Mouse (Mus musculus) gonadal fat pad, adult 2 months (tissue): ENCODE measurements around the gene Immp2l. TPM values are rescaled to one million over a fixed set of nuclear protein-coding genes. Genes with fewer than 3 reads are reported as not detected.

Source experiments
- DNase-seq: peaks from one replicate; pipeline ENCODE4 v3.0.0-alpha.2; 2012; ENCODE audit warnings: low read depth
- polyA plus RNA-seq: library from polyadenylated mRNA; depleted of rRNA; stranded (reverse); fragments of >200 nt; gene quantifications from 2 replicates; pipeline ENCODE4 v1.2.3, GENCODE M21; 2012

Immp2l gene
- polyA plus RNA-seq, 1 experiment = 8.4 TPM

- DNase-seq = no peak
These were observed 291.0 kb downstream of the Immp2l start for GRCm38 (mm10) chr12:41314811-41315461.

DNA sequence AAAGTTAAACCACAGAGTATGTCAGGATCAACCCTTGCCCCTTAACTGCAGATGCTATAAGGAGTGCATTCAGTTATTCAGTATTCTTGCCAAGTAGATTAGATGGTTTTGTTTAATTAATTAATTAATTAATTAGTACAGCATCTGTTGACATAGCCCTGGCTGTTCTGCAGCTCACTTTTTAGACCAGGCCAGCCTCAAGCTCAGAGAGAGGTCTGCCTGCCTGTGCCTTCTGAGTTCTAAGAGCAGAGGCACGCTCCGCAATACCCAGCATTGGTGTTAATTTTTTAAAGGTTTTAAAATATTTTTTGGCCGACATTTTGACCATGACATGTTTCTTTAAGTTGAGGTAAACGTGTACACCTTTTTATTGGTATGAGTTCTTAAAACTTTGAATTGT, 292.0 kb downstream of the Immp2l start:
- DNase-seq = no peak

DNA sequence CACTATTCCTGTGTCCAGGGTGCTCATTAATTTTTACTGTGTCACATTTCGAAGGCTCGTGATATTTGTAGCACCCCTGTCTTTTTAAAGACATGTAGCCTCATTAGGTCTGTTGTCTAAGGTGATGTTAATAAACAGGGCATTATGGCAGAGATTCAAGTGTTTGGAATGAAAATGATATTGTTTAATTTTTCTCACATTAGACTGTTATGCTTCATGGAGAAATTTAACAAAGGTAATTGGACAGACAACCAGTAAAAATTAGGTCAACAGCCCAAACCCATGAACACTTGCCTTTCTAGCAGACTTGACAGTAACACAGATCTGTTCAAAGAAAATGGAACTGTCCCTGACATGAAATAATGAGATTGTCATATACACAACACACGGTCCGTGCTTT, 292.5 kb downstream of the Immp2l start:
- no peak for DNase-seq

DNA sequence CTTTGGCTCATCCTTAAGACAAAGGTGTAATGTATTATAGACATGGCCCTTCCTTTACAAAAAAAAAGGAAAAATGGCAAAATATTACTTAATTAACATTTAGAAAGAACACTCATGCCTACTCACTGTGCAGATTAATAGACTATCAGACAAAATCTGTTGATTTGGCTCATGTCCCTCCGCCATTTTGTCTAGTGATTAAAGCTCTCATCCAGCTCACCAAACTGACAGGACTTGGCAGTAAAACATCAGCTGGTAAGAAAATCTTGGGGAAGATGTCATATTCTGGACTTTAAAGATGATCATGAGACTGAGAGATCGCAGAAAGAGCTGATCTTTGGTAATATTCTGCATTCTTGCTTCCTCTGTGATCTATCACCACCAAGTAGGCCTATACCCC, 293.5 kb downstream of the Immp2l start:
- DNase-seq = no peak

GRCm38 (mm10) chr12:41322018-41322417, 298.1 kb downstream of the Immp2l start:
- DNase-seq = no peak

DNA sequence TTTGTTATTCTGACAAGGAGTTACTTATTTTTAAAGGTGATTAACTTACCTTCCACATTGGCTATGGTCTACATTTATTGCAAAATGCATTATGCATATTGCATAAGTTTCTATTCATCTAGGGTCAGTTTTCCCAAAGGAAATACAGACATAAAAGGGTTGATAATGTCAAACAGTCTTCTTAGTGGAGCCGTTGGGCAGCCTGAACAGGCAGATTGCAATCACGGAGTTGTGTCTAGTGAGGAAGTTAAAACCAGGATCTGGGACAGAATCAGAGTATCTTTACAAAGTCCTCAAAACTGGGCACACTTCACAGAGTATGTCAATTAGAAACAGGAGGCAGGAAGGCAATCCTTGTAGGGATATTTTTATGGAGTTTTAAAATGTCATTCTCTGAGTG, 300.5 kb downstream of the Immp2l start:
- no peak for DNase-seq

GRCm38 (mm10) chr12:41325756-41326155, 301.9 kb downstream of the Immp2l start:
- DNase-seq = no peak

DNA sequence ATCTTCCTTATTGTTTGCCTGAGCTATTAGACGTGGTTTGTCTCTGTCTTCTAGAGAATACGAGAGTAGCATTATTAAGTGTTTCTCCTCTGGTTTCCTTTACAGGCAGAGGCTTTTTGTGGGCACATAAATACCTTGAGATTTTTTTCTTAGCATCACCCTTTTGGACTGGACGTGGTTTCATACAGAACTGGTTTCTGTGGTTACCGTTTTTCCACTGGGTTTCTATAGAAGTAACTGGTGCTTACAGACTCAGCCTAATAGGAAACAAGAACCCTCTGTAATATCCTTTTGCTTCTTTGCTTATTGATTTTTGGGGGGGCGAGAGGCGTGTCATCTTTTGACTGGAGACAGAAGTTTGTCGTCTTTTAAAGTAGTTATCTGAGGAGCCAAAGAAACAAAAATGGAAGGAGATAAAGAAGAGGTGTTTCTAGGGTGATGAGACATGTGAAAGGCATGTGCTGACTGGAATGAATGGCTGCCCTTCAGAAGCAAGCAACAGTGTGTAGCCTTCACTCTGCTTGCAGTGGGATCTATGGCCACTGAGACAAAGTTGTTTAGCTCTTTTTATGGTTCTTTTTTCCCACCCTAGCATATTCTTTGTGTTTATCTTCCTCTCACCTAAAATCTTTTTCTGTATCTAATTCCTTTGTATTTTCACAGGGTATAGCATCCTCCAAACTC, 307.2 kb downstream of the Immp2l start:
- no peak for DNase-seq

DNA sequence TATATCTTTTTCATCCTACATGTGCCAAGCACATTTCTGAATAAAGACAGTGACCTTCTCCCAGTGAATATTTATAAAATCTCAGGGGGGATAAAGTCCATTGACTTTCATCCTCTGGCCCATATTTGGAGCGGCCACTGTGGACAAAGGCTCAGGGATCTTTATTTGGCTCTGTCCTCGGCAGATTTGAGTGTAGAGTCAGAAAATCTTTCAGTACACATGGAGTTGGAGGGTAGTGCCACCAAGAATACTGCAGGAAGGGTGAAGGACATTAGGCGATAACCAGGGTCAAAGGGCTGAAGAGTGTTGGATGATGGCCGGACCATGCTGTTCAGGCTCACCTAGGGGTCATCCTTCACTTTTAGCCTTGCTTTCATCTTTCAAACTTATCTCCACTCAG, 321.7 kb downstream of the Immp2l start:
- no peak for DNase-seq

- DNase-seq = no peak
These were observed 323.6 kb downstream of the Immp2l start for GRCm38 (mm10) chr12:41347494-41347893.

GRCm38 (mm10) chr12:41349386-41349785, 325.5 kb downstream of the Immp2l start:
- no peak for DNase-seq

- no peak for DNase-seq
These were observed 325.9 kb downstream of the Immp2l start for GRCm38 (mm10) chr12:41349814-41350213.

DNA sequence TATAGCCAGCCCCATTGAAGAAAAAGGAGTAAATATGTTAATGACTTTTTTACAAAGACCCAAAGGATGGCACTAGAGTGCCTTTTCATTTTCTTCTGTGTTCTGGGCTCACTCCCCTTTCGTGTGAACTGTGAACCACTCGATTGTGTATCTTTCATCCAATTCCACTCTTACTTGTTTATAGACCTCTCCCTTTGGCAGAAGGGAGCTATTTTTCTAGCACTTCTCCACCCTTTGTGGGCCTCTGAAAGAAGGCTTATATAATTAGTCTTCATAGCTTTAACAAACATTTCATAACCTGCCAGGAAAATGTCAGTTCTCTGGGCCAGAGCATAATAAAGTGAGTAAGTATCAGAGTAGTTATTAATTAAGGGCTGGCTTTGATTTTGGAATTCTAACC, 327.4 kb downstream of the Immp2l start:
- no peak for DNase-seq

GRCm38 (mm10) chr12:41354857-41355256, 331.0 kb downstream of the Immp2l start:
- no peak for DNase-seq

GRCm38 (mm10) chr12:41356040-41356439, 332.1 kb downstream of the Immp2l start:
- no peak for DNase-seq

GRCm38 (mm10) chr12:41386685-41387084, 362.8 kb downstream of the Immp2l start:
- DNase-seq = no peak

DNA sequence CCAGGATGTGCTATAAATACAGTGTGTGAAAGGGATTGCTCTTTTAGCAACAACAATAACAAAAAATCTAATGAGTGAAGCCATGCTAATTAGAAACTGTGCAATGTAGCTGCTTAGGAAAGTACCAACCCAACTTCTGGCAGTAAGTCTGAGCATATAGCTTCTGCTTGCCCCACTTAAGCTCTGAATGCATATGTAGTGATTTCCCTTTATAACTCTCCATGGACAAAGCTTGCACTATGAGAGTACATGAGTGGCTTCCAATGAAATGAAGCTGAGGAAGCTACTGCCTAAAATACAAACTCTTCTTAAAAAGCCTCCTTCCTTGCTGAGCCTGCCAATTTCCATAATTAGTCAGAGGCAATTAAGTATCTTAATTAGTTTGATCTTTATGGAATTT, 370.3 kb downstream of the Immp2l start:
- no peak for DNase-seq

DNA sequence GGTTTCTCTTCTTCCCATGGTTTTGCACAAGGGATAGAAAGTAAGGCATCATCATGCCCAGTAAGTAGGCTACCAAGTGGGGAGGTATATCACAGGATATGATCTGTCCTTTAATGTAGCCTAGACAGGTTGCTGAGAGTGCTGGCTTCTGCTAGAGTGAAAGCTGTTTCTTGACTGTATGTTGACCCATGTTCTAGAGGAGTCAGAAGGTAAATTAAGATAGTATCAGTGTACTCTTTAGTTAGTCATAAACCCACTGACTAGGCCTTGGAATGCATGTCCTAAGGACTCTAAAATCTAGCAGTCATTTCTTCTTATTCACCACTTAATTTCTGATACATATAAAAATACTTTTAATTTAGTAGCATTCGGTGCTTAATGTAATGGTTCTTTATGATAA, 377.2 kb downstream of the Immp2l start:
- no peak for DNase-seq

DNA sequence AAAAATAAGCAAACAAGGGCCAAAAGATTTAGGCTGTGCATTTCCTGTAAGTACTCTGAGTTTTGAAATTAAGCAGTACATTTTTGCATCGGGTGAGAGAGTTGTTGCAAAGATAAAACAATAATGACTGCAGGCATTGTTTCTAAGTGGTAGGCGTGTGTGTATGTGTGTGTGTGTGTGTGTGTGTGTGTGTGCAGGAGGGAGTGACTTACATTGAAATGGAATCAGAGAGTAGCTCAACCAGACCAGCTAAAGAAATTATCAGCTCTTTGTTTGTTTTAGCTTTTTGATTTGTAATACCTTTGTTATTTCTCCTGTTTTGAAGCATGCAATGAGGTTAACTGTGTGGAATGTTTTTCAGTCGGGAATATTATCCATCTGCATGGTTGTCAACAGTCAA, 378.0 kb downstream of the Immp2l start:
- DNase-seq = no peak

DNA sequence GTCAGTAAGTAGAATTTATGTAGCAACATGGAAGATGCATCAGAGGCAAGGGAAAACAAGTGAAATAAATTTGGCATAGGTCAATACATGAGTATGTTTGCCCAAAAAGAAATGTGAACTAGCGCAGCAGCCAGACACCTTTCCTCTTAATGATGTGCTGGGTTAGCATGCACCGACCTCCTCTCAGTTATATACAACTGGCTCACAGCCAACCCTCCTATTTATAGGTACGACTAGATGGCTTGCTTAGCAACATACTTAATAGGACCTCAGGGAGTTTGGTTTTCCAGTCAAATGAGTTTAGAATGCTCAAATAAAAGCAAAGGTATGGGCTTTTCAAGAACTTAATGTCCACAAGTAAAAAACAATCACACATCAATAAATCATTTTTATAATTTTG, 385.5 kb downstream of the Immp2l start:
- no peak for DNase-seq

GRCm38 (mm10) chr12:41416635-41417034, 392.7 kb downstream of the Immp2l start:
- DNase-seq = no peak

DNA sequence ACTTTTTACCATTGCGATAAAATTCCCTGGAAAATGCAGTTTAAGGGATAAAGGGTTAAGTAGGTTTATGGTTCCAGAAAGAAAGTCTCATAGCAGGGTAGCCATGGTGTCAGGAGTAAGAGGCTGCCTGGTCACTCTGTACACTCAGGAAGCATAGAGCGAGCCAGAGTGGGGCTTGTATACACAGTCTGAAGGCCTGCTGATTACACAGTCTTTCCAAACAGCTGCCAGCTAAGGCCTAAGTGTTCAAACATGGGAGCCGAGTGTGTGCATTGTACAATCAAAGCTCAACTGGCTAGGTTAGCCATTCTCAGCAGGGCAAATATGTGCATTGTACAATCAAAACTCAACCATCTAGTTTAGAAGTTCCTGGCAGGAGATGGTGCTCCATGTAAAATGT, 393.2 kb downstream of the Immp2l start:
- DNase-seq = no peak

- no peak for DNase-seq
These were observed 394.1 kb downstream of the Immp2l start for GRCm38 (mm10) chr12:41417961-41418360.
